Mouse (Mus musculus): ENCODE results near the gene Snupn.
"Not testable (repeated sequence)": the region's sequence is repeated elsewhere in the genome, so short reads cannot be mapped to it uniquely, and the experiment has no call there.

The Snupn gene

GRCm38 (mm10) chr9:56997206-56997605 lies 46.5 kb downstream of the Snupn start:
- DNase-seq (ENCODE audit: low read depth in 1 of 2, low spot score in 2 of 2) = not testable (repeated sequence)

DNA sequence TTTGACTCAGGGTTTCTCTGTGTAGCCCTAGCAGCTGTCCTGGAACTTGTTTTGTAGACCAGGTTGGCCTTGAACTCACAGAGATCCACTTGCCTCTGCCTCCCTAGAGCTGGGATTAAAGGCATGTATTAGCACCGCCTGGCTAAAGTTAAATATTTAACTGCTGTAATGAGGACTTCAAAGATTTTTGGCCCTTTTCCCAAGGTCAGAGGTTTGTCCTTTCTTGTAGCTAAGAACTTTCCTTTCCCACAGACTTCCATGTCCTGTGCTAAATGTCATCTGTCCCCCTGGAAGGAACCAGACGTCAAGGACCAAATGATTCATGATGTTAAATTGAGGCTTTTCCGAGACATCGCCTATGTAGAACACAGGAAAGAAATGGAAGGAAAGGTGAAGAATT lies 52.3 kb downstream of the Snupn start:
- no peak for DNase-seq (ENCODE audit: low read depth in 1 of 2, low spot score in 2 of 2)

DNA sequence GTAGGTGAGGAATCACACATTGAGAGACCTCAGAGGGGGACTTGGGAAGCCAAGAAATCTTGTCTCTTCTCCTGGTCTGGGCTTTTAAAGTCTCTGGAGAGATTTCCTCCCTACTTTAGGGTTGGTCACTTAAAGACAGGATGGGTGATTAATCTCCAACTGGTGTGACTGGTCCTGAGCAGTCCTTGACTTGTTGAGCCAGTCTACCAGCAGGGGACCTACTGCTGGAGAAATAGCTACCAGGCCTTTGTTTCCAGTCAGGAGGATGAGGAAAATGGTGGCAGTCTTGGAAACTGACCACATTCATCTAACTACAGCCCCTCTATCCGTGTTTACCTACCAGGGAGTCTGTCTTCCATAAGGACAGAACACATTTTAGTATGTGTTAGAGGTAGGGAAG lies 61.7 kb downstream of the Snupn start:
- no peak for DNase-seq (ENCODE audit: low read depth in 1 of 2, low spot score in 2 of 2)

- no peak for DNase-seq (ENCODE audit: low read depth in 1 of 2, low spot score in 2 of 2)
Measured at GRCm38 (mm10) chr9:57012895-57013294, 62.2 kb downstream of the Snupn start.

DNA sequence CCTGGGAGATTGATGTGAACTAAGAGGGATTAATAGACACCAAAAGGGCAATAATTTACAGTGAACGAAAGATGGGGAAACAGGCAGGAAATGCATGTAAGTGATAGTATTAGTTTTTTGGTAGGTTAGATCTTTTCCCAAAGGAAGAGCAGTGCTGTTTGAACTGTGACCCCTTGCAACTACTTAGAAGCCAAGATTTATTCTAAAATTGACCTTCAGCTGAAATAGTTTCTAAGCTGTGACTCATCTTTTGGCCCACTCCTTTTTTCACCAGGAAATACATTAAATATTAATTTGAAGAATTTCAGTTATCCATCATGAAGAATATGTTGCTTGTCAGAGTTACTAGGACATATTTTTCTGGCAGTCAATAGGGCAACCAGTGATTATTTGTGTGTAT lies 63.1 kb downstream of the Snupn start:
- DNase-seq (ENCODE audit: low read depth in 1 of 2, low spot score in 2 of 2) = no peak

- no peak for DNase-seq (ENCODE audit: low read depth in 1 of 2, low spot score in 2 of 2)
Measured at GRCm38 (mm10) chr9:57014766-57015165, 64.1 kb downstream of the Snupn start.

DNA sequence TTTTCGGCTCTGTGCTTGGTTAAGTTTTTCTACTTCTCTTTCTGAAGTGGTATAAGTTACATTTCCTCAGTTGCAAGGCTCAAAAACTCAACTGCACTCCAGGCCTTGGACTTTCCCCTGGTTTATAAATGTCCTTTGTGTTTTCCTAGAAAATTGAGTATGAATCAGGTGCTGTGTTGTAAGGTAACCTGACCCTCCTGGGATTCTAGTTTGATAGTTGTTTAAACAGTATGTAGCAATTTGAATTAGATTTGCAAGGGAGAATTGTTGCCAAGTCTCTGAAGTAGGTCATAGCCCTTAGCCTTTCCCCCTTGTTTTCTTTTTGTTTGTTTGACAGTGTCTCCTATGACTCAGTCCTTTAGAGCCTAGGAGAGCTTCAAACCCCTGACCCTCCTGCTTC lies 67.0 kb downstream of the Snupn start:
- DNase-seq (ENCODE audit: low read depth in 1 of 2, low spot score in 2 of 2) = no peak

GRCm38 (mm10) chr9:57031756-57032155 lies 81.1 kb downstream of the Snupn start:
- no peak for DNase-seq (ENCODE audit: low read depth in 1 of 2, low spot score in 2 of 2)

All from monocyte, adult 2 months (primary cell).